Mouse (Mus musculus) testis, adult 2 months (tissue): ENCODE data around the gene Mb. TPM values are rescaled to one million over a fixed set of nuclear protein-coding genes. Genes with fewer than 3 reads are reported as not detected.

Source experiments
- H3K27ac ChIP-seq: fragments of 200-500 bp; 2 replicates; pipeline ENCODE4 v1.5.1; 2012; ENCODE audit warnings: low read depth, low read length; ENCODE audit not compliant: control insufficient read depth, insufficient read depth
- H3K27me3 ChIP-seq: fragments of 200-500 bp; 2 replicates; pipeline ENCODE4 v1.6.1; 2012; ENCODE audit warnings: mild to moderate bottlenecking, low read length, moderate library complexity; ENCODE audit not compliant: control insufficient read depth, insufficient read depth
- H3K36me3 ChIP-seq: fragments of 200-500 bp; 2 replicates; pipeline ENCODE4 v1.6.1; 2012; ENCODE audit warnings: mild to moderate bottlenecking, low read length; ENCODE audit not compliant: control insufficient read depth, insufficient read depth
- H3K4me1 ChIP-seq: fragments of 200-500 bp; 2 replicates; pipeline ENCODE4 v1.6.1; 2012; ENCODE audit warnings: low read length; ENCODE audit not compliant: control insufficient read depth, insufficient read depth
- H3K4me3 ChIP-seq: fragments of 200-500 bp; 2 replicates; pipeline ENCODE4 v1.5.1; 2012; ENCODE audit warnings: low read depth, mild to moderate bottlenecking, low read length, moderate library complexity, mixed read lengths; ENCODE audit not compliant: control insufficient read depth
- CTCF ChIP-seq: fragments of 200-500 bp; IDR thresholded peaks from 2 replicates; pipeline ENCODE4 v1.5.1; 2012; ENCODE audit warnings: low read depth, mild to moderate bottlenecking, inconsistent platforms, low read length, moderate library complexity; ENCODE audit not compliant: control insufficient read depth, insufficient read depth, insufficient replicate concordance
- POLR2A ChIP-seq: fragments of 200-500 bp; IDR thresholded peaks from 2 replicates; pipeline ENCODE4 v1.6.1; 2012; ENCODE audit warnings: low read depth, mild to moderate bottlenecking, inconsistent platforms, low read length, moderate library complexity; ENCODE audit not compliant: control insufficient read depth
- polyA plus RNA-seq: library from polyadenylated mRNA; depleted of rRNA; stranded (reverse); fragments of >200 nt; gene quantifications from 2 replicates; pipeline ENCODE4 v1.2.3, GENCODE M21; 2012; rRNA removed

Mb gene
- polyA plus RNA-seq = 0.43 and 0.58 TPM in 2 replicates

DNA sequence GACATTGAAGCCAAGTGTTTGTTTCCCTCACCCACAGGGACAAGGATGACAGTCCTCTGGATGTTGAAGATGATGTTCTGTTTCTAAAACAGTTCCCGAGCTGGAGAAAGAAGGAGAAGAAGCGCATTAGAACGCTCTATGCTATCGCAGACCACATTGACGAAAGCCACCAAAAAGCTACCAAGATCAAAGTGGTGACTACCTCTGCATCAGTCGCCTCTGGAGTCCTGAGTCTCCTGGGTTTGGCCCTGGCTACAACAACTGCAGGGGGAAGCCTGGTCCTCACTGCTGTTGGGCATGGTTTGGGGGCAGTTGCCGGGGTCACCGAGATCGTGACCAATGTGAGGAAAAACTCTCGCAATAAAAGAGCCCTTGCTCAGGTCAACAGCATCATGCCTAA lies at the start of gene Mb:
Mb (minus strand) TSS at position 101 of the 400 bp plus-strand sequence.
- Histone ChIP-seq H3K36me3 (no peaks in the 10 kb centered on the region), H3K4me3 (no peak within 1 kb of the TSS), H3K27me3 (no peaks in the 10 kb centered on the region), H3K27ac (no peak within 1 kb of the TSS), H3K4me1 (no peaks in the 10 kb centered on the region; the same call in 1 of the 2 replicates)
- TF ChIP-seq CTCF (no peak), POLR2A (no peak)

DNA sequence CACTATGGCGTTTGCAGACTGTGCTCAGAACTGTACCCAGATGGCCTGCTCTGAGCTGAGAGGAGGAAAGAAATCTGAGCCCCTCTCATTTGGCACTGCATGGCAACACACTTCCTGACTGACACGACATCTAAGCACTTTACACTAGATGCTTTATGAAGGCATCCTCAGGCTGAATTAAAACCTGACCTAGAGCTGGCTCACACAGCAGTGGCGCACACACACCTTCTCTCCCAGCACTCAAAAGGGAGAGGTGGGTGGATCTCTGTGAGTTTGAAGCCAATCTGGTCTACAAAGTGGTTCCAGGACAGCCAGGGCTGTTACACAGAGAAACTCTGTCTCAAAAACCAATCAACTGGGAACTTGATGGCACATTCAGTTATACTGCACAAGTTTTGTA lies 49.3 kb upstream of the Mb start:
- no peaks in the 10 kb centered on the region for H3K36me3 ChIP-seq
- H3K27ac ChIP-seq = no peak overlapping the region
- H3K4me1 ChIP-seq = no peaks in the 10 kb centered on the region
- no peak overlapping the region for H3K4me3 ChIP-seq
- TF ChIP-seq POLR2A (no peak), CTCF (no peak)
- no peaks in the 10 kb centered on the region for H3K27me3 ChIP-seq

DNA sequence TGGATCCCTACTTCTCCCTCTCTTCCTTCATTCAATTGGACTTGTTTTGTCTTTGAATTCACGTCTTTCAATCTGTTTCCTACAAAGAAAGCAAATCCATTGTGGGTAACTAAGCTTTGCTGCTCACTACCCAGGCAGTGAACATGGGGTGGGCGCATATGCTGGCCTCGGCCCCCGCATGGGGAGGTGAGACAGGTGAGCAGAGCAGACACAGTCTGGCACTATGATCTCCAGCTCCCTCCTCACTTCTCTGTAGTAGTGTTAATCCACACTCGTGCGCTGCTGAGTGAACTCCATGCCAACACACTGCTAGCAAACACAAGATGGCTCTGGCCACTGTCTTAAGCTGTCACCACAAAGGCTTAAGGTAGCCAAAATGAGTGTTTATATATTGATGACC lies 46.9 kb upstream of the Mb start:
- Histone ChIP-seq H3K36me3 (no peaks in the 10 kb centered on the region), H3K27ac (no peak overlapping the region), H3K4me3 (no peak overlapping the region), H3K4me1 (no peaks in the 10 kb centered on the region), H3K27me3 (no peaks in the 10 kb centered on the region)
- TF ChIP-seq POLR2A (no peak), CTCF (no peak)

DNA sequence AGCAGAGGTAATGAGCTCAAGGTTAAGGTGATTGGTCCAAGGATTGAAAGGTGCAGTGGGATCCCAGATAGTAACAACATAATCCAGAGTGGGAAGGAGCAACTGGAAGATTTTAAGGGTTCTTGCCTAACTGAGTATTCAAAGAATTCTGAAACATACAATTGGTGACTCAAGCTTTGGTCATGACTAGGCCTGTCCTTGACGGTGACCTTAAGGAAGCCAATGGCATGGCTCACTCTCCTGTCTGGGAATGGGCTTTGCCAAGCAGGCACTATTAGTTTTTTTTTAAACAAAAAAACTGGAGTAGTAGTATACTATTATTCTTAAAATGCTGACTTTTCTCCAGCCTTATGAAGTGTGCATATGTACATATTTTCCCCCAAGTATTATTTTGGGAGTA lies 44.7 kb upstream of the Mb start:
- Histone ChIP-seq H3K27ac (no peak overlapping the region), H3K4me3 (no peak overlapping the region), H3K36me3 (no peaks in the 10 kb centered on the region), H3K4me1 (no peaks in the 10 kb centered on the region), H3K27me3 (no peaks in the 10 kb centered on the region)
- no peak for TF ChIP-seq CTCF
- no peak for TF ChIP-seq POLR2A

DNA sequence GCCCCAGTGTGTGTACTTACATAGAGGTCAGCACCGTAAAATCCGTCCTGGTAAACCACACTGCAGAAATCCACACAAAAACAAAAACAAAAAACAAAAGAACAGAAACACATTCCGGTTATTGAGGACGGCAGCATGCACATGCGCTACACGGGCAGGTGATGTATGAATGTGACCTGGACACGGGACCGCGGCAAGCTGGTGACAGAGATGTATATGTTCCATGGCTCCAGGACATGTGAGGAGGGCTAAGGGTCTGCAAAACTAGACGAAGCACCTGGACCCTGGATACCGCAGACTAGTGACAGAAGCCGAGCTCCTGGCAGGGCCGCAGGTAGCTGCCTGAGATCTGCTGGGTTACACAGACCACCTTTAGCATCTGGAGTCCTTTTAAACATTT lies 44.0 kb upstream of the Mb start:
- no peaks in the 10 kb centered on the region for H3K27me3 ChIP-seq
- no peaks in the 10 kb centered on the region for H3K36me3 ChIP-seq
- no peak for TF ChIP-seq CTCF
- no peak for TF ChIP-seq POLR2A
- H3K4me3 ChIP-seq = no peak overlapping the region
- H3K27ac ChIP-seq = no peak overlapping the region
- H3K4me1 ChIP-seq = no peaks in the 10 kb centered on the region

DNA sequence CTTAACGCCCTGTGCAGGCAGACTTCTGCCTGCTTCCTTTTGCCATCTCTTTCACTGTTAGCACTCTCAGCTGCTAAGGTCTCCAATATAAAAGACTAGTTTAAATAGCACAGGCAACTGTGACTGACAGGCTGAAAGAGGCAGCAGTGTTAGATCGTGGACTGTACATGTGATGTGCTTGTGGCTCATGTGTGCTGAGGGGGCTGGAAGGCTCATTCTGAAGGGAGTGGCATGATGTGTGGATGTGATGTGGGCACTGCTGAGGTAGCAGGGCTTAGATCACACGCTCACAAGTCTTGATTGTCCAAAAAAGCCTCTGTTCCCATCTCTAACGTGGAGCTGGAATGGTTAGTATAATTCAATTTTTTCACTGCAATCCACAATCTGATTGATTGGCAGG lies 40.9 kb upstream of the Mb start:
- no peak overlapping the region for H3K27ac ChIP-seq
- TF ChIP-seq CTCF = no peak
- TF ChIP-seq POLR2A = no peak
- H3K4me1 ChIP-seq = no peaks in the 10 kb centered on the region
- H3K36me3 ChIP-seq = no peaks in the 10 kb centered on the region
- no peaks in the 10 kb centered on the region for H3K27me3 ChIP-seq
- H3K4me3 ChIP-seq = no peak overlapping the region

DNA sequence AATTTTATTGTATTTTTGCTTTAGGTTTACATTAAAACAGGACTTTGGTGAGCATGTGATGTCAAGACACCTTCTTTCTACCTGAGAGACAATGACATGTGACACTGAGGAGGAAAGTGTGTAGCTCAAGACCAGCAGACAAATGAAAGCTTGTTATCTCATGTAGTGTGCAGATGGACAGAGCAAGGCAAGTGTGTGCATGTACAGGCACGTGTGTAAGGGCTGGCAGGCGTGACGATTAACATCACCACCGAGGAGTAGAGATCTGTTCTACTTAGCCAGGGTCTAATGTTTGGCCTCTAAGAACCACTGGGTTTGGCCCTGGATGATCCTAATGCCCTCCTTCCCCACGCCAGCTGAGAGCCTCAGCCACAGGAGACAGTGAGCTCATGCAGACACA lies 40.1 kb upstream of the Mb start:
- H3K27ac ChIP-seq = no peak overlapping the region
- no peaks in the 10 kb centered on the region for H3K27me3 ChIP-seq
- no peaks in the 10 kb centered on the region for H3K36me3 ChIP-seq
- H3K4me1 ChIP-seq = no peaks in the 10 kb centered on the region
- no peak overlapping the region for H3K4me3 ChIP-seq
- TF ChIP-seq POLR2A (no peak), CTCF (no peak)

DNA sequence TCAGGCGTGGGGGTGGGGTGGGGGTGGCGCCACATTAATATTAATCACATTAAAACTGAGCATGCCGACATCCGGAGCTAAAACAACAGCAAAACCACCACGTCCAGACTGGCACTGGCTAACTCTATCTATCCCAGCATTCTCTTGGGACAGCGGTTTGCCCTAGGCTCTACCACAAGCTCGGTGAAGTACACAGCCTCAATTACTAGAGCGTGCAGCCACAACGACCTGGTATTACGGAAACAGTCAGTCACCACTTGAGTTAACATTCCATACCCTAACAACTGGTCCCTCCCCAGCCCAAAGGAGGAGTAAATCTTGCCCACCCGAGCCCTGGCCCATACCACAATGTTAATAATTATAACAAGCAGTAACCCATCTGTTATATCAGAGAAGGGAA lies 38.8 kb upstream of the Mb start:
- Histone ChIP-seq H3K4me3 (no peak overlapping the region), H3K36me3 (no peaks in the 10 kb centered on the region; the same call in 1 of the 2 replicates), H3K27ac (no peak overlapping the region), H3K4me1 (no peaks in the 10 kb centered on the region), H3K27me3 (no peaks in the 10 kb centered on the region)
- TF ChIP-seq POLR2A (no peak), CTCF (no peak)
